Mouse (Mus musculus) hindbrain, embryonic 12.5 days (tissue): ENCODE measurements around the gene Smim5. TPM values are rescaled to one million over a fixed set of nuclear protein-coding genes. Genes with fewer than 3 reads are reported as not detected.

ENCODE experiments used
- ATAC-seq: fragments of 200-750 bp; cut with Nextera tagmentation; 2 replicates; pipeline ENCODE4 v1.8.0; 2017; ENCODE audit warnings: moderate TSS enrichment; ENCODE audit not compliant: low FRiP score
- H3K27ac ChIP-seq: fragments of 300-500 bp; sonication (generic); 2 replicates; pipeline ENCODE4 v1.5.1; 2016; ENCODE audit warnings: mild to moderate bottlenecking
- H3K27me3 ChIP-seq: fragments of 300-500 bp; sonication (generic); 2 replicates; pipeline ENCODE4 v1.6.1; 2016; ENCODE audit warnings: mild to moderate bottlenecking
- H3K36me3 ChIP-seq: fragments of 300-500 bp; sonication (generic); 2 replicates; pipeline ENCODE4 v1.6.1; 2016; ENCODE audit warnings: mild to moderate bottlenecking
- H3K4me1 ChIP-seq: fragments of 300-500 bp; sonication (generic); 2 replicates; pipeline ENCODE4 v1.6.1; 2016
- H3K4me2 ChIP-seq: fragments of 300-500 bp; sonication (generic); replicated peaks from 2 replicates; pipeline ENCODE4 v1.6.1; 2016; ENCODE audit warnings: mild to moderate bottlenecking
- H3K4me3 ChIP-seq: fragments of 300-500 bp; sonication (generic); 2 replicates; pipeline ENCODE4 v1.5.1; 2016; ENCODE audit warnings: mild to moderate bottlenecking
- H3K9ac ChIP-seq: fragments of 300-500 bp; sonication (generic); 2 replicates; pipeline ENCODE4 v1.6.1; 2016; ENCODE audit warnings: mild to moderate bottlenecking, moderate library complexity
- H3K9me3 ChIP-seq: fragments of 300-500 bp; sonication (generic); replicated peaks from 2 replicates; pipeline ENCODE4 v1.6.1; 2016; ENCODE audit warnings: mild to moderate bottlenecking
- WGBS: fragments of 180-500 bp; shearing (Covaris S2); methylation state at CpG from one replicate; pipeline ENCODE4 v1.1.7; 2016; 5-methylcytosine and 5-hydroxymethylcytosine counted together
- polyA plus RNA-seq: library from polyadenylated mRNA; unstranded; fragments of >200 nt; fragmentation: Nextera tagmentation; extraction: Ambion mirVana; gene quantifications from 2 replicates; pipeline ENCODE4 v1.2.1, GENCODE M21; 2016

Gene Smim5
- polyA plus RNA-seq, 1 experiment from 2014 or later: 2.3 TPM

GRCm38 (mm10) chr11:115878071-115878470, 21.7 kb upstream of the Smim5 start:
- Histone ChIP-seq H3K27ac (no peak overlapping the region), H3K4me3 (no peak overlapping the region), H3K4me2 (no peak overlapping the region), H3K4me1 (0 out of 2 replicates have a peak, but pooled peaks cover 3% of the 10 kb centered on the region), H3K36me3 (no peaks in the 10 kb centered on the region), H3K9ac (no peak overlapping the region), H3K9me3 (no peaks in the 10 kb centered on the region), H3K27me3 (peaks cover 12% of the 10 kb centered on the region)
- no peak for ATAC-seq
- 74% methylated on average over 8 of the region's 8 CpGs for WGBS

GRCm38 (mm10) chr11:115881002-115881401, 18.8 kb upstream of the Smim5 start:
- no peaks in the 10 kb centered on the region for H3K9me3 ChIP-seq
- 0 out of 2 replicates have a peak, but pooled peaks cover 3% of the 10 kb centered on the region for H3K4me1 ChIP-seq
- no peak for ATAC-seq
- H3K36me3 ChIP-seq: no peaks in the 10 kb centered on the region
- H3K4me2 ChIP-seq: no peak overlapping the region
- H3K27me3 ChIP-seq: peaks cover 25% of the 10 kb centered on the region
- no peak overlapping the region for H3K4me3 ChIP-seq
- WGBS: 21% methylated on average over 5 of the region's 5 CpGs
- no peak overlapping the region for H3K27ac ChIP-seq
- H3K9ac ChIP-seq: no peak overlapping the region

GRCm38 (mm10) chr11:115883251-115883650, 16.5 kb upstream of the Smim5 start:
- Histone ChIP-seq H3K36me3 (no peaks in the 10 kb centered on the region), H3K4me1 (no peaks in the 10 kb centered on the region), H3K27ac (no peak overlapping the region), H3K4me3 (no peak overlapping the region), H3K9ac (no peak overlapping the region), H3K9me3 (no peaks in the 10 kb centered on the region), H3K27me3 (peaks cover 25% of the 10 kb centered on the region), H3K4me2 (no peak overlapping the region)
- 33% methylated on average over 17 of the region's 17 CpGs for WGBS
- ATAC-seq: no peak

DNA sequence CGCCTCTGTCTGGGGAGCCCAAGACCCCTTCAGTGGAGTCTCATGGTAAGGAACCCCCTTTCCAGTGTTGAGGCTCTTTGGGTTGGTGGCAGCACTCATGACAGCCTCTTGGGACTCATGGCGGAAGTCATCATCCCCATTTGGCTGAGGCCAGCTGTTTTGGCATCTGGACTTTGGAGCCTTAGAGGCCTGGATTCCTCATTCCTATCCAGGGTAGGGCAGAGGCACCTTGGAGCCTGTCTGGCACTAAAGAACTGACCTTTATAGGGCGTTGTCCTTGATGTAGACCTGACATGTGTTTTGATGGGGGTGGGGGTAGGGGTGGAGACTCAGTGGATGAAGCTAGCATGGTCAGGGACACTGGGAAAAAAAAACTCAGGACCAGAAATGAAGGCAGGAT, 15.4 kb upstream of the Smim5 start:
- no peaks in the 10 kb centered on the region for H3K36me3 ChIP-seq
- H3K4me2 ChIP-seq: no peak overlapping the region
- peaks cover 25% of the 10 kb centered on the region for H3K27me3 ChIP-seq
- H3K9me3 ChIP-seq: no peaks in the 10 kb centered on the region
- ATAC-seq: no peak
- no peak overlapping the region for H3K9ac ChIP-seq
- WGBS: 92% methylated on average over 3 of the region's 3 CpGs
- no peak overlapping the region for H3K27ac ChIP-seq
- H3K4me3 ChIP-seq: no peak overlapping the region
- H3K4me1 ChIP-seq: no peaks in the 10 kb centered on the region

- 74% methylated on average over 11 of the region's 11 CpGs for WGBS
- ATAC-seq: no peak
- H3K9ac ChIP-seq: no peak overlapping the region
- no peaks in the 10 kb centered on the region for H3K9me3 ChIP-seq
- no peak overlapping the region for H3K4me3 ChIP-seq
- H3K36me3 ChIP-seq: no peaks in the 10 kb centered on the region
- no peak overlapping the region for H3K27ac ChIP-seq
- H3K4me2 ChIP-seq: no peak overlapping the region
- no peaks in the 10 kb centered on the region for H3K4me1 ChIP-seq
- peaks cover 25% of the 10 kb centered on the region for H3K27me3 ChIP-seq
These were observed 14.5 kb upstream of the Smim5 start for GRCm38 (mm10) chr11:115885281-115885680.

DNA sequence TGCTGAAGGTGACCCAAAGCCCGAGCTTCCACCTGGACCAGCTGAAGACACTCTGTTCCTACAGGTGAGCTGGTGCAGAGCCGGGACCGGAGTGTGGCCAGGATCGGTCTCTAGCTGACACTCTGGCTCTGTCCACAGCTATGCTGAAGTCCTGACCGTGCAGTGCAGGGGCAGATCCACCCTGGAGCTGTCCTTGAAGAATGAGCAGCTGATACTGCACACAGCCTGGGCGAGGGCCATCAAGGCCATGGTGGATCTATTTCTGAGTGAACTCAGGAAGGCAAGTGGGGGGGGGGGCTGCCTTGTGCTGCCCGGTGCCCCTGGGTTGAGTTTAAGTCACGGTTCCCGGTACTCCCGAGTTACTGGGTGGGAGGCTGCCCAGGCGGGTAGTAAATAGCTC, 13.3 kb upstream of the Smim5 start:
- no peaks in the 10 kb centered on the region for H3K9me3 ChIP-seq
- ATAC-seq: no peak
- no peaks in the 10 kb centered on the region for H3K36me3 ChIP-seq
- no peak overlapping the region for H3K4me2 ChIP-seq
- no peak overlapping the region for H3K9ac ChIP-seq
- H3K27ac ChIP-seq: no peak overlapping the region
- no peaks in the 10 kb centered on the region for H3K4me1 ChIP-seq
- no peak overlapping the region for H3K4me3 ChIP-seq
- H3K27me3 ChIP-seq: peaks cover 25% of the 10 kb centered on the region
- WGBS: 92% methylated on average over 11 of the region's 11 CpGs

GRCm38 (mm10) chr11:115888020-115888419, 11.7 kb upstream of the Smim5 start:
- Histone ChIP-seq H3K9me3 (no peaks in the 10 kb centered on the region), H3K27me3 (peaks cover 13% of the 10 kb centered on the region), H3K4me1 (no peaks in the 10 kb centered on the region), H3K36me3 (peaks cover 8% of the 10 kb centered on the region; the same call in 1 of the 2 replicates), H3K9ac (no peak overlapping the region), H3K27ac (no peak overlapping the region), H3K4me2 (no peak overlapping the region), H3K4me3 (no peak overlapping the region)
- no peak for ATAC-seq
- 88% methylated on average over 5 of the region's 5 CpGs for WGBS

DNA sequence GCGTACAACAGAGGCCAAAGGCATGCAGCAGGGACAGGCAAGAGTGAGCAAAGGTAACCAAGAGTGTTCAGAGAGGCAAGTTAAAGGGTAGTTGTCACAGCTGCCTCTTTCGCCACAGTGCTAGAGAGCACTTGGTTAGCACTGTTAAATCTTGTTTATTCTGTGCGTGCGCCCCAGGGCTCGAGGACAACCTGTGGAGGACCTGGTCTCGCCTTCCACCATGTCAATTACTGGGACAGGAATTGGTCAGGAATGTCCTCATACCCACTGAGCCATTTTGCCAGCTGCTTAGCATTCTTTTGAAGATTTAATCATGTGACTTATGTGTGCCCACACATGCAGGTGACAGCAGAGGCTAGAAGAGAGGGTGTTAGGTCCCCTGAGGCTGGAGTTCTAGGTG, 10.6 kb upstream of the Smim5 start:
- H3K4me3 ChIP-seq: no peak overlapping the region
- 0 out of 2 replicates have a peak, but pooled peaks cover 3% of the 10 kb centered on the region for H3K27me3 ChIP-seq
- H3K36me3 ChIP-seq: peaks cover 19% of the 10 kb centered on the region
- H3K4me1 ChIP-seq: no peaks in the 10 kb centered on the region
- 86% methylated on average over 6 of the region's 6 CpGs for WGBS
- no peak overlapping the region for H3K4me2 ChIP-seq
- no peak overlapping the region for H3K27ac ChIP-seq
- ATAC-seq: no peak
- no peak overlapping the region for H3K9ac ChIP-seq
- H3K9me3 ChIP-seq: no peaks in the 10 kb centered on the region

DNA sequence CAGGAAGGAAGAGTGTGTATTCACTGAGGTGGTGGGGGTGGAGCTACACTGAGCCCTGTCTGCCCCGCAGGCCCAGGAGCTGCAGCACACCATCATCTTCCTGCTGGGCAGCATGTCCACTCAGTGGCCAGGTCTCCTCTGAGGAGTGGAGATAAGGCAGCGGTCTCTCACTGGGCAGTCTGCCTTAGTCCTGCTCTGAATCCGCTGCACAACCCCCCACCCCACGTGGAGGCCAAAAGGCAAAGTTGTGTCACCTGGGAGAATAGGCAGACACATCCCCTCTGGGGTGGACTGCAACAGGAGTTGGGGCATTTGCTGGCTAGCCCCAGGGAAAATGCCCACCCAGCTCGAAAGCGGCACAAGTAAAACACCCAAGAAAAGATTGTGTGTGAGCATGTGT, 7.6 kb upstream of the Smim5 start:
- Histone ChIP-seq H3K4me3 (no peak overlapping the region), H3K36me3 (peaks cover 48% of the 10 kb centered on the region), H3K4me2 (no peak overlapping the region), H3K27ac (no peak overlapping the region), H3K27me3 (no peaks in the 10 kb centered on the region), H3K4me1 (0 out of 2 replicates have a peak, but pooled peaks cover 2% of the 10 kb centered on the region), H3K9ac (no peak overlapping the region), H3K9me3 (no peaks in the 10 kb centered on the region)
- no peak for ATAC-seq
- WGBS: 52% methylated on average over 6 of the region's 6 CpGs

DNA sequence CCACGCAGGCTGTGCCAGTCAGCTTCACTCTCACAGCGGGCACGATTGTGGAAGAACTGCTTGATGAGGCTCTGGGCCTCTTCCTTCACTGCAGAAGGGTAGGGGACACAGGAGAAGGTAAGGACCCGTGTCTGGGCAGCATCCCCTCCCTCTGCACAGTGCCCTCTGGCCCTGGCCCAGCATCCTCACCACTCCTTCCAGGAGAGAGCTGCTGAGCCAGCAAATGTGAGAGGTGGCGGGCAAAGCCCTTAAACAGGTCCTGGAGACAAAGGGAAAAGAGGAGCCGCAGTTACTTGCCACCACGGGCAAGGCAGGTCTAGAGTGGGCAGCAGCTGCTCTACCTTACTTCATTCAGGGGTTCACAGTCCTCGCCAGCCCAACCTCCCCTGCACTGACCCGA, 6.7 kb upstream of the Smim5 start:
- Histone ChIP-seq H3K9me3 (no peaks in the 10 kb centered on the region), H3K9ac (no peak overlapping the region), H3K4me2 (no peak overlapping the region), H3K27me3 (no peaks in the 10 kb centered on the region), H3K4me3 (no peak overlapping the region), H3K36me3 (peaks cover 48% of the 10 kb centered on the region), H3K4me1 (0 out of 2 replicates have a peak, but pooled peaks cover 2% of the 10 kb centered on the region), H3K27ac (no peak overlapping the region)
- WGBS: 85% methylated on average over 9 of the region's 9 CpGs
- no peak for ATAC-seq

DNA sequence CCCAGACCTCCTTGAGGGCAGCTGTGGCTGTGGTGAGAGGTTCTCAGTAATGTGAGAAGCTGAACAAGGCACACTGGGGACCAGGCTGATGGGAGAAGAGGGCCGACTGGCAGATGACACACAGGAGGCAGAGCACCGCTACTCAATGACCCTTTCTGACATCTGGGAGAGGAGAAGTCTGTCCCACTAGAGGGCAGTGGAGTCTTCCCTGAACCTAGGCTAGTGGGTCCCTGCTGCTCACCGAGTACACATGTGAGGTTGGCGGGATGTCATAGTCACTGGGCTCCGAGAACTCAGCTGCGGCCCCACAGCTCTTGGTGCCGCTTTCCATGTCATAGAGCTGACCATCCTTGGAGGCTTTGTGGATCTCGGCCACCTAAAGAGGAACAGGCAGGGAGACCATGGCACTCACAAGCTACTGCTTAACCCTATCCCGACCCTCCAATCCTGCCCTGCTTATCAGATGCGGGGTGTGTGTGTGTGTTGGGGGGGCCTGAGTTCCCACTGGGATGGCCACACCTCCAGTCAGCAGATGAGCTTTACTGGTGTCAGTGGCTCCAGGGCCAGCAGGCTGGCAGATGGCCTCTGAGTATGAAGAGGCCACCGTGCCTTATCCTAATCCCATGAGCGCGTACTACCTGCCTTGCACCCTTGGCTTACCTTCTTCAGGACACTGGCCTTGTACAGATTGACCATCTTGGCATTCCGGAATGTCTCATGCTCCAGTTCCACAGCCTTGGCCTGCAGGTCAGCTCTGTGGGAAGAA, 4.8 kb upstream of the Smim5 start:
- no peak for ATAC-seq
- no peak overlapping the region for H3K9ac ChIP-seq
- 76% methylated on average over 14 of the region's 14 CpGs for WGBS
- H3K36me3 ChIP-seq: peaks cover 48% of the 10 kb centered on the region
- no peaks in the 10 kb centered on the region for H3K9me3 ChIP-seq
- H3K27me3 ChIP-seq: no peaks in the 10 kb centered on the region
- peaks cover 11% of the 10 kb centered on the region for H3K4me1 ChIP-seq
- H3K4me2 ChIP-seq: no peak overlapping the region
- no peak overlapping the region for H3K27ac ChIP-seq
- H3K4me3 ChIP-seq: no peak overlapping the region

- Histone ChIP-seq H3K4me3 (no peak overlapping the region), H3K27ac (no peak overlapping the region), H3K4me2 (no peak overlapping the region), H3K27me3 (no peaks in the 10 kb centered on the region), H3K9ac (no peak overlapping the region), H3K9me3 (no peaks in the 10 kb centered on the region), H3K4me1 (peaks cover 27% of the 10 kb centered on the region), H3K36me3 (peaks cover 36% of the 10 kb centered on the region)
- no peak for ATAC-seq
- 81% methylated on average over 7 of the region's 7 CpGs for WGBS
These were observed 1.3 kb upstream of the Smim5 start for GRCm38 (mm10) chr11:115898446-115898845.

DNA sequence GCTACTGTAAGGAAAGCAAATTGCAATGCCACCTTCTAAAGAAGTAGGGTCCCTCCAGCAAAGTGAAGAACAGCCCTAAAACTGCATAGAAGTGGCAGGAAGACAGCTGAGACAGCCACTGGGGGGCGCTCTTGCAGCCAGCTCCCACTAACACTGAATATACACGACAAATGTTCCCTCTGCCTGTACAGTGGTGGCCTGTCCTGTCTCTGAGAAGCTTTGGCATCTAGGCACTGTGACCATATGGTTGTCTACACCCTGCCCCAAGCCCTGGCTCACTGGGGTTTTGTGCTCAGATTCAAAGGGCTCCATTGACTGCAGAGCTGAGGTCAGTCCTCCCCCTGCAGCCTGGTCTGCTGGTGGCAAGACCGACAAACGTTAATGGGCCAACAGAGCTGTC, 880 bp upstream of the Smim5 start:
- 15% methylated on average over 4 of the region's 4 CpGs for WGBS
- Histone ChIP-seq H3K27ac (peak overlapping the region; percentile 44), H3K36me3 (peaks cover 31% of the 10 kb centered on the region), H3K4me3 (no peak overlapping the region), H3K9me3 (no peaks in the 10 kb centered on the region), H3K9ac (no peak overlapping the region), H3K4me2 (no peak overlapping the region), H3K27me3 (no peaks in the 10 kb centered on the region), H3K4me1 (peaks cover 30% of the 10 kb centered on the region)
- ATAC-seq: no peak
